Mouse (Mus musculus): Measurements from ENCODE around the gene Fkbp8.

Fkbp8 gene

DNA sequence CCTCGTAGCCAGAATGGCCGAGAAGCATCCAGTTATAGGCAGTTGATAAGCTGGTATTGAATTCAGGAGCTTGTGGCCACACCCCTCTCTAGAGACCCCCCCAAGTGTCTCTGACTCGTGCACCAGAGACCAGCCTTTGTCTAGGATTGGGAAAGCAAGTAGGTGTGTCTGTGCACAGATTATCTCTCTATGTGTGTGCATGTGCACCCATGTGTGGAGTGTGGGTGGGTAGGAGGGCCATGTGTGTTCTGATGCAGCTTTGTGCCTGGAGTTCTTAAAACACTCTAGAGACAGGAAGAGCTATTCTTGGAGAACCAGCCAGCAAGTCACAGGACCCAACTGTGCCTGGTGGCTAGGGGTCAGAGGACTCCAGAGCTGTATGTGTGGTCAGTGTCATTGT, 33.0 kb downstream of the Fkbp8 start:
- no peak for DNase-seq

DNA sequence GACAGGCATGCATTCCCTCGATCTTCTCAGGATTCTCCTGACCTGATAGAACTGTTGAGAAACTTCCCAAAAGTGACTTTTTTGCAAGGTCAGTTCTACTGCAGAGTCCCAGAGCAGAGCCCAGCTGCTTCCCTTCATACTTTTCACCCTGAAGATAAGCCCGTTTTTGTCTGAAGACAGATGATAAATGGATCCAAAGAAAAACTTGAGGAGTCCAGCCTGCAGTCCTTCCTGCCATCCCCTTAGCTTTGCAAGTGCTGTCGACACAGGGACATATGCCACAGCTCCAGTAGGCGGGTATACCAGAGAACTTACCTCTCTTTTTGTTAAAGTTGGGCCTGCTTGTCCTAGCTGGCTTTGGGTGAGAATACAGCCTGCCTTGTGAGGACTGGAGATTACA, 33.8 kb downstream of the Fkbp8 start:
- no peak for DNase-seq

DNA sequence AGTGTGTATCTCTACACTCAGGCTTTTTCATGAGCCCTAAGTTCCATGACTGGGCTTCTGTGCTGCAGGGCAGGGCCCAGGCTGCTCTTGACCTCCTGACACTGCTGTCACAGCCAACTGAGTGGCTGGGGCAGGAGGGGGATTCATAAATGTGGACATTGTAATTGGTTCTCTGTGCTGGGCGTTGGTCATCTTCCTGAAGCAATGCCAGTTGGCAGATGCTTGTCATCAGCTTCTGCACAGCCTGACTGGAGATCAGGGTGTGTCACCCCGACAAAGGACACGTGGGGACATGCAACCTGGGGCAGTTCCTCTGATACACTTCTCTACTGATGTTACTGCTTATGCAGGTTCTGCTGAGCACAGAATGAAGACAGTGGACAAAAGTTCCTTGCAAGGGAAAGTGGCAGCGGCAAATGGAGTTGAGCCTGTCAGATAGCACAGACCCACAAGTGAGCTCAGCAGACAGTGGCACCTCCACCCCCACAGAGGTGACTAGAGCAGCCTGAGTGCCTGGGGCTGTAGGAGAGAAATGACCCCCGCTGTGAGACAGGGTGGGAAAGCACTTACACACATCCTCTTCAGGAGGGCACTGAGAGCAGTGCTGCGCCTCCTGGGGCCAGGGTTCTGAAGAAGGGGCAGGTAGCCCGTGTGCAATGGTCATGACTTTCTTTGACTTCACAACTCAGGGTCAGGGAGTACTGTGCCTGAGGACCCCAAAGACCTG, 34.4 kb downstream of the Fkbp8 start:
- no peak for DNase-seq

DNA sequence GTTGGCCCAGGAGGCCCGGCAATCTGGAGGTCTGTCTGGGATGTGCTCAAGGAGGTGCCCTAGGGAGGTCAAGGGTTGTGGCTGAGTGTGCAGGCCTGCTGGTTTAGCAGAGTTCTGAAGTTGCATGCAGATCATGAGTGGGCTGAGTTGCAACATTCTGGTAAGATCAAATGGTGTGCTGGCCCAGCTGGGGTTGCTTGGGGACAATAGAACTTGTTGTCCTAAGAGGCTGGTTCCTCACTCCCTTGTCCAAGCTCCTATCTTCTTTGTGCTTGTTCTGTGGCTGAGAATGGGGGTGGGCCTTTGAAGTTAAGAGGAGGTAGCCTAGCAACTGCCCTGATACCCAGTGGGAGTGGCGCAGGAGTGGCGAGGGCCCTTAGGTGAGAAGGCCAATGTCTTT, 35.3 kb downstream of the Fkbp8 start:
- DNase-seq, result no peak

DNA sequence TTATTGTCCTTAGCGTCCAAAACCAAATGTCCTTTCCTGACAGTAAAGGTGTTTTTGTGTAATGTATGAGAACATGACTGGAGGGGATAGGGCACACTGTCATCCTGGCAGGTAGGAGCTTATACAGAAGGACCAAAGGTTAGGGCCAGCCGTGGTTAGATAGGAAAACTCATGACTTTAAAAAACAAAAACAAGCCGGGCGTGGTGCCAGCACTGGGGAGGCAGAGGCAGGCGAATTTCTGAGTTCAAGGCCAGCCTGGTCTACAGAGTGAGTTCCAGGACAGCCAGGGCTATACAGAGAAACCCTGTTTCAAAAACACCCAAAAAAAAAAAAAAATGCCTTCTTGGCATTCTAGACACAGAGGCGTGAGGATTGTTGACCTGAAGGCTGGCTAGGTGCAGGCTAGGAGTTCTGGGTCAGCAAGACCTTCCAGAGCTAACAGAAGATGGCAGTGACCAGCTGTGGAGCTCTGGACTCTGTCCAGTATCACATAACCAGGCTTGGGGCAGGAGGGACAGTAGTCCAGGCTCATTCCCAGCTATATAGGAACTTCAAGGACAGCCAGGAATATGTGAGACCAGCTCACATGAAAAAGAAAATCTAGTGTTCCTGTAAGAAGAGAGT, 36.4 kb downstream of the Fkbp8 start:
- DNase-seq, result no peak

DNA sequence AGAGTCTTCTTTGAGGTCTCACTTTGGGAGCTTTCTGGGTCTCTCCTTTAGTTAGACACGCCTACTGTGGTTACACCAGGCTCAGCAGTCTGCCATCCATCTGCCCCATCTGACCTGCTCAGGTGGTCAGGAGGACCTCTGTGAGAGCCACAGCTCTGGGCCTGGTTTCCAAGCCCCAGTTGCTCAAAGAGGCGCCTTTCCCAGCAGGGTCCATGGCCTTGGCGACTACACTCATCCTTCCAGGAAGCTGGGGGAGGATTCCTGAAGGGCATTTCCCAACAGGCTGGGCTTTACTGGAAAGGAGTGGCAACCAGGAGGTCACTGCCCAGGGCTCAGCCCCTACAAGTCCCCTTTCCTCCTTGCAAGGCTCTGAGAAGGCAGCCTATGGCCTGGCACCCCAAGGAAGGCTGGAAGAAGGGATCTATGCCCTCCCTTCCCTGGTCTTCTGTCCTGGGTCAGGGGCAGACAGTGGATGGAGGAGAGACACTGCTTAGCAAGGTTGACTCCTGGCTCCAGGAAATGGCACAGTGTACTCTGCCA, 37.2 kb downstream of the Fkbp8 start:
- DNase-seq, result no peak

DNA sequence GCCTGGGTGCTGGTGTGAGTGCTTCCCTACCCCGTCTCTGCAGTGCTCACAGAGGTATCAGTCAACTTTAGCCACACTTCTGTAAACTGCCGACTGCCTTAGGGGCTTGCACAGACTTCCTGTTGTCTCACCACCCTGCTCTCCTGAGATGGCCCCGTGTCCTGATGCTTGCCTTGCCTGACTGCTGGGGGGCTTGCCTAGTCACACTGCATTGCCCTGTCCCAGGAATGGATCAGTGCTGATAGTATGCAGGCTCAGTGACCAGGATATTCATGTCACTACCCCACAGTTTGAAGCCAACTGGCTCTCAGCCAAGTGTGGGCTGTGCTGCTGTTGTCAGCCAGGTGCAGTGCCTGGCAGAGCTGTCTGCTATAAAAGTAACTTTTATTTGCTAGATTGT, 38.0 kb downstream of the Fkbp8 start:
- DNase-seq, result no peak

DNA sequence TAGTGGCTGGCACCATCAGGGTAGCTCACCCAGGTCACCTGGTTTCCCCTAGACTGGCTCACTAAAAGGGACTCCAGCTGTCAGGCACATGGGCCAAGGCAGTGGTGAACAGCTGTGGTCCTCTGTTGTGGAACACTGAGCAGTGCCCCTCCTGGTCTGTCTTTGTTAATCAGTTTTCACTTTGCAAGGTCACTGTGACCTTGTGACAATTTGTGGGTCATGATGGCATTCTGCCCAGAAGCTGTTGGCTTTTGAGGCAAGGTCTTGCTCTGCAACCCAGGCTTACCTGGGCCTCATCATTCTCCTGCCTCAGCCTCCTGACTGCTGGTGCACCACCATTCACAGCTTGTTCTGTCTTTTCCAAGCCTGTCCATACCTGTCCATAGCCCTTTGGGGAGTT, 42.8 kb downstream of the Fkbp8 start:
- DNase-seq, result no peak

DNA sequence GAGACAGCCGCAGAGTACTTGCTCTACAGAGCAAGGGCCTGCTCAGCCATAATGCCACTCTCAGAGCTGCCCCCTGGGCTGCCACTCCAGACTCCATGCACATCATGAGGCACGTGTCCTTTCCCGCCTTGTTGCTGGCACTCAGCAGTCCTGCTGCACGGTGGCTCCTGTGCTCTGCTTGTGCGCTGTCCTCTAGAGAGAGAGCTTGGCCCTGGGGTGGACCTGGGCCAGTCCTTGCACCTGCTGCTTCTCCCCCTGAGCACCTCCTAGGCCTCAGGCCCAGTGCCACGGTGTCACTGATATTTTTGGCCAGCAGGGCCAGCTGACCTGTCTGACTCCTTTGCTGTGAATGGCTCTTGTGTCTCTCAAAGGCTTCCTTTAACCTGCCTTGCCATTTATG, 43.5 kb downstream of the Fkbp8 start:
- no peak for DNase-seq

DNA sequence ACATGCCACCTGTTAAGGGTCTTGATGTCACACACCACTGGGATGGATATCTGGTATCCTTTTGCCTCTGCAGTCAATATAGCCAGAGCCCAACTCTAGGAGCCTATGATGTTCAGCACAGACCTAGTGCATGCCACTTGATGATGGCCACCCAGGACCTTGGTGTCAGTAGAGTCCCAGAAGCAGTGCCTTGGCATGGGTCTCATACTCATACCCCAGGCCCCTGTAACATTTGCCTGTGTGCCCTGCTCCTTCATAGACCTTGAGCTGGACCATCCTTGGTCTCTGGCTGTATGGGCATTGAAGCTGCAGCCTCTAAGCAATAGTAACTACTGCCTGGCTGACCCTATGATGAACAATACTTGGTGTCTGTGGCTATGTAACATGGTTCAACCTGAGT, 46.8 kb downstream of the Fkbp8 start:
- no peak for DNase-seq

DNA sequence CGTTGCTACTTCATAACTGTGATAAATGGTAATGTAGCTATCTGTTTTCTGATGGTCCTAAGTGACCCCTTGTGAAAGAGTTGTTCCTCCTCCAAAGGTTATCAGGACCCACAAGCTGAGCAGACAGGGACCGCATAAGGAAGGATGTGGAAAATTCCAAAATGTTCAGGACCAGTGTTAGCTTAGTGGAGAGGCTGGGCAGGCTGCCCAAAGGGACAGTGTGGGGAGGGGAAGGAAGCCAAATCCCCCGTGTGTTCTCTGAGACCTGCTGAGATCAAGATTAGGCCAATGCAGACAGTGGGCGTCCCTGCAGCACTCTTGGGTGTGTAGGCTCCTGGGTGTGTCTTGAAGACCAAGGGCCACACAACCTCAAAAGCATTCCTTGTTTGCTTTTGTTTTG, 47.4 kb downstream of the Fkbp8 start:
- no peak for DNase-seq

DNA sequence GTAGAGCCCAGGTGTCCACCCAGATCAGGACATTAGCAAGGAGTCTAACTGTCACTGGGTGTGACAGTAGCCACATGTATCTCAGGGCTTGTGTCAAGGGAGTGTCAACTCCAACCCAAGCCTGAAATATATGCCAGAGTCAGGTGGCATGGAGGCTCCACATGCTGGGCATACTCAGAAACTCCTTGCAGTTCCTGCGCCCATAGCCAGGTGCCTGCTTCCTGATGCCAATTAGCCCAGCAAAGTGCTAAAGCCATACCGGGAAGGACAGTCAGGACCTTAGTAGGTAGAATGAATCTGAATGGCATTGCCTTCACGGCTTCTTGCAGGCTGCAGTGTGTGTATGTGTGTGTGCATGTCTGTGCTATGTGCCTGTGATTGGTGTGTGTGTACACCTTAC, 49.7 kb downstream of the Fkbp8 start:
- no peak for DNase-seq

DNA sequence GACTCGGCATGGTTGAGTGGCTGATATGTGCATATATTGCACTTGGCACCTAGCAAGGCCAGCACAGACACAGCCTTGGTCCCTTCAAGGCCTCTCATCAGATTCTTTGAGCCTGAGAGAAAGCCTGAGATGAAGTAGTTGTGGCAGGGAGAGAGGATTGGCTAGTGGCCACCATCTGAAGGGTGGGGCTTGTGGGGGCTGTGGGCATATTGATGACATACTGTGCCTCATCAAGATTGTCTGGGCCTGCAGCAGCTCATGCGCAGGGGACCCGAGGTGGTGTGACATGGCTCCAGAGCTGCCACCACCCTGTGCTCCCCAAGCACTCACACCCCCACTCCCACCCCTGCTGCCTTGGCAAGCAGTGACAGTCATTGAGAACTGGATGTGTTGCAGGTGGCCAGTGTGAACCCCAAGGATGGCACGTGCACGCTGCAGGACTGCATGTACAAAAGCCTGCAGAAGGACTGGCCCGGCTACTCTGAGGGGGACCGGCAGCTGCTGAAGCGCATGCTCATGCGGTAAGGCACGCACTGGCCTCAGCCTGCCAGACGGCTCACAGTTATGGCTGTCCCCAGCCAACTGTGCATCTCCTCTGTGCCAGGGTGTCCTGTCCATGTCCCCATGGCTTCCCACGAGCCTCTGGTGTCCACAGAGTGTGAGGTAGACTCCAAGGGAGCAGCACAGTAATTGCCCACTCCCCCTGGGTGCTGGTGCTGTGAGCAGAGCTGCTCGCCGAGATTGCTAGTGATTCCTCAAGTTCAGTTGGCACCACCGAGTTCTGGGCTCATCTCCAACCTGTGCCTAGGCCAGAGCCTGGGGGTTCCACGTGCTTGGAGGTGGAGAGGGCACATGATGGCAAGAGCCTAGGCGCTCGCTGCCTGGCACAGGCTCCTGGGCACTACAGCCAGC, 56.2 kb downstream of the Fkbp8 start:
- DNase-seq, result no peak

DNA sequence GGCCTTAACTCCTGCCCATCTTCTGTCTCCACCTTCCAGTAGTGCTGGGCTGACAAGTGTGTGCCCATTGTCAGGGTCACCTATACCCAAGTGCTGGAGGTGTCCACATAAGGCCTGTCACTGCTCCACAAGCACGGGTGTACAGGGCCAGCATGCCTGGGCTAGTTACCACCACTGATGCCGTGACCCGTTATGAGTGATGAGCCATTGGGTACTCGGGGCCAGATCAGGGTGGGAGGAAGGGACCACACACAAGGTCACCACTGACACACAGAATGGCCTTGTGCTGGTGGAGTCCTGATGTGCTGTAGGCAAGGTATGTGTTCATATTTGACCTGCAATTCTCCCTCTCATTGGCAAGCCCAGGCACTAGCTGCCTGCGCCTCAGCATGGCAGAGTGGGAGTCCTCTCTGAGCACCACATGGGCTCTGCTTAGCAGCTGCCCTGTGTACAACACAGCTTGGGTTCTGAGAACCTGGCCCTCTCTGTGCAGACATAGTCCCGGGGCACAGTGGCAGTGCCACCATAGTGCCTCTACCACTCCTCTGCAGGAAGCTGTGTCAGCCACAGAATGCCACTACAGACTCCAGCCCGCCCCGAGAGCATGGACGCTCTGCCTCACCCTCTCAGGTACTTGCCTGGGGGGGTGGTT, 57.2 kb downstream of the Fkbp8 start:
- no peak for DNase-seq
